Mouse (Mus musculus): Measurements from ENCODE around the gene Rgs3. TPM values are rescaled to one million over a fixed set of nuclear protein-coding genes. Genes with fewer than 3 reads are reported as not detected.

Gene Rgs3
- polyA plus RNA-seq, 1 experiment from 2014 or later, result 35.4 TPM

- no peak for DNase-seq (ENCODE audit: low spot score)
- Histone ChIP-seq H3K9me3 (no peaks in the 10 kb centered on the region), H3K27ac (replicated peaks) (peak overlapping the region; percentile 72), H3K4me3 (no peak overlapping the region), H3K36me3 (replicated peaks) (no peaks in the 10 kb centered on the region), H3K4me1 (peaks cover 73% of the 10 kb centered on the region), H3K27me3 (replicated peaks; ENCODE audit: low read depth, poor library complexity, severe bottlenecking) (no peaks in the 10 kb centered on the region)
- WGBS, result 70% methylated on average over 7 of the region's 7 CpGs
Measured at GRCm38 (mm10) chr4:62732096-62732495, 172.4 kb downstream of the Rgs3 start.

GRCm38 (mm10) chr4:62732840-62733239 is 173.2 kb downstream of the Rgs3 start:
- DNase-seq (ENCODE audit: low spot score), result no peak
- Histone ChIP-seq H3K4me3 (no peak overlapping the region), H3K36me3 (replicated peaks) (no peaks in the 10 kb centered on the region), H3K27me3 (replicated peaks; ENCODE audit: low read depth, poor library complexity, severe bottlenecking) (no peaks in the 10 kb centered on the region), H3K9me3 (no peaks in the 10 kb centered on the region), H3K27ac (replicated peaks) (peak overlapping the region; percentile 72), H3K4me1 (peaks cover 71% of the 10 kb centered on the region)
- 57% methylated on average over 2 of the region's 2 CpGs for WGBS

GRCm38 (mm10) chr4:62733938-62734337 is 174.3 kb downstream of the Rgs3 start:
- WGBS, result 80% methylated on average over 3 of the region's 4 CpGs
- Histone ChIP-seq H3K4me1 (peaks cover 68% of the 10 kb centered on the region), H3K4me3 (no peak overlapping the region), H3K9me3 (no peaks in the 10 kb centered on the region), H3K36me3 (replicated peaks) (no peaks in the 10 kb centered on the region), H3K27me3 (replicated peaks; ENCODE audit: low read depth, poor library complexity, severe bottlenecking) (no peaks in the 10 kb centered on the region), H3K27ac (replicated peaks) (peak overlapping the region; percentile 54)
- DNase-seq (ENCODE audit: low spot score), result no peak

- DNase-seq (ENCODE audit: low spot score), result no peak
- no peaks in the 10 kb centered on the region for H3K27me3 ChIP-seq (replicated peaks; ENCODE audit: low read depth, poor library complexity, severe bottlenecking)
- WGBS, result 73% methylated on average over 8 of the region's 8 CpGs
- no peaks in the 10 kb centered on the region for H3K36me3 ChIP-seq (replicated peaks)
- no peaks in the 10 kb centered on the region for H3K9me3 ChIP-seq
- peak overlapping the region; percentile 37; the same call in 1 of the 2 replicates for H3K27ac ChIP-seq (replicated peaks)
- H3K4me1 ChIP-seq, result peaks cover 68% of the 10 kb centered on the region
- no peak overlapping the region for H3K4me3 ChIP-seq
Measured at GRCm38 (mm10) chr4:62735291-62735690, 175.6 kb downstream of the Rgs3 start.

GRCm38 (mm10) chr4:62735878-62736277 is 176.2 kb downstream of the Rgs3 start:
- Histone ChIP-seq H3K4me1 (peaks cover 68% of the 10 kb centered on the region), H3K36me3 (replicated peaks) (no peaks in the 10 kb centered on the region), H3K9me3 (no peaks in the 10 kb centered on the region), H3K4me3 (no peak overlapping the region), H3K27ac (replicated peaks) (peak overlapping the region; percentile 66), H3K27me3 (replicated peaks; ENCODE audit: low read depth, poor library complexity, severe bottlenecking) (no peaks in the 10 kb centered on the region)
- 71% methylated on average over 9 of the region's 9 CpGs for WGBS
- DNase-seq (ENCODE audit: low spot score), result no peak

- Histone ChIP-seq H3K36me3 (replicated peaks) (no peaks in the 10 kb centered on the region), H3K4me3 (no peak overlapping the region), H3K4me1 (peaks cover 71% of the 10 kb centered on the region), H3K9me3 (no peaks in the 10 kb centered on the region), H3K27ac (replicated peaks) (peak overlapping the region; percentile 66), H3K27me3 (replicated peaks; ENCODE audit: low read depth, poor library complexity, severe bottlenecking) (no peaks in the 10 kb centered on the region)
- DNase-seq (ENCODE audit: low spot score), result no peak
- 72% methylated on average over 7 of the region's 7 CpGs for WGBS
Measured at GRCm38 (mm10) chr4:62736421-62736820, 176.8 kb downstream of the Rgs3 start.

GRCm38 (mm10) chr4:62736904-62737303 is 177.3 kb downstream of the Rgs3 start:
- WGBS, result 75% methylated on average over 3 of the region's 3 CpGs
- no peaks in the 10 kb centered on the region for H3K36me3 ChIP-seq (replicated peaks)
- H3K4me3 ChIP-seq, result no peak overlapping the region
- H3K9me3 ChIP-seq, result no peaks in the 10 kb centered on the region
- H3K27ac ChIP-seq (replicated peaks), result no peak overlapping the region
- no peaks in the 10 kb centered on the region for H3K27me3 ChIP-seq (replicated peaks; ENCODE audit: low read depth, poor library complexity, severe bottlenecking)
- no peak for DNase-seq (ENCODE audit: low spot score)
- peaks cover 74% of the 10 kb centered on the region for H3K4me1 ChIP-seq

GRCm38 (mm10) chr4:62737983-62738695 is 178.5 kb downstream of the Rgs3 start:
- H3K4me1 ChIP-seq, result peaks cover 74% of the 10 kb centered on the region
- H3K27me3 ChIP-seq (replicated peaks; ENCODE audit: low read depth, poor library complexity, severe bottlenecking), result no peaks in the 10 kb centered on the region
- no peaks in the 10 kb centered on the region for H3K9me3 ChIP-seq
- H3K4me3 ChIP-seq, result no peak overlapping the region
- no peaks in the 10 kb centered on the region for H3K36me3 ChIP-seq (replicated peaks)
- peak overlapping the region; percentile 70 for H3K27ac ChIP-seq (replicated peaks)
- no peak for DNase-seq (ENCODE audit: low spot score)
- WGBS, result 58% methylated on average over 9 of the region's 9 CpGs

GRCm38 (mm10) chr4:62738996-62739395 is 179.3 kb downstream of the Rgs3 start:
- DNase-seq (ENCODE audit: low spot score), result no peak
- 77% methylated on average over 3 of the region's 3 CpGs for WGBS
- Histone ChIP-seq H3K4me1 (peaks cover 74% of the 10 kb centered on the region), H3K9me3 (no peaks in the 10 kb centered on the region), H3K27ac (replicated peaks) (0 out of 2 replicates have a peak overlapping the region, but pooled peaks have one; percentile 70), H3K4me3 (no peak overlapping the region), H3K36me3 (replicated peaks) (no peaks in the 10 kb centered on the region), H3K27me3 (replicated peaks; ENCODE audit: low read depth, poor library complexity, severe bottlenecking) (no peaks in the 10 kb centered on the region)

GRCm38 (mm10) chr4:62739591-62739990 is 179.9 kb downstream of the Rgs3 start:
- Histone ChIP-seq H3K4me1 (peaks cover 77% of the 10 kb centered on the region), H3K9me3 (no peaks in the 10 kb centered on the region), H3K27me3 (replicated peaks; ENCODE audit: low read depth, poor library complexity, severe bottlenecking) (no peaks in the 10 kb centered on the region), H3K4me3 (no peak overlapping the region), H3K36me3 (replicated peaks) (no peaks in the 10 kb centered on the region), H3K27ac (replicated peaks) (no peak overlapping the region)
- 97% methylated on average over 4 of the region's 4 CpGs for WGBS
- DNase-seq (ENCODE audit: low spot score), result no peak

GRCm38 (mm10) chr4:62740282-62741054 is 180.8 kb downstream of the Rgs3 start:
- no peaks in the 10 kb centered on the region for H3K27me3 ChIP-seq (replicated peaks; ENCODE audit: low read depth, poor library complexity, severe bottlenecking)
- DNase-seq (ENCODE audit: low spot score), result no peak
- peak overlapping the region; percentile 85; the same call in 1 of the 2 replicates for H3K27ac ChIP-seq (replicated peaks)
- 88% methylated on average over 6 of the region's 6 CpGs for WGBS
- peaks cover 77% of the 10 kb centered on the region for H3K4me1 ChIP-seq
- no peak overlapping the region for H3K4me3 ChIP-seq
- no peaks in the 10 kb centered on the region for H3K9me3 ChIP-seq
- H3K36me3 ChIP-seq (replicated peaks), result no peaks in the 10 kb centered on the region

GRCm38 (mm10) chr4:62741055-62741453 is 181.4 kb downstream of the Rgs3 start:
- WGBS, result 86% methylated on average over 5 of the region's 5 CpGs
- H3K27me3 ChIP-seq (replicated peaks; ENCODE audit: low read depth, poor library complexity, severe bottlenecking), result no peaks in the 10 kb centered on the region
- no peaks in the 10 kb centered on the region for H3K36me3 ChIP-seq (replicated peaks)
- H3K9me3 ChIP-seq, result no peaks in the 10 kb centered on the region
- H3K27ac ChIP-seq (replicated peaks), result peak overlapping the region; percentile 85
- peaks cover 77% of the 10 kb centered on the region for H3K4me1 ChIP-seq
- no peak for DNase-seq (ENCODE audit: low spot score)
- no peak overlapping the region for H3K4me3 ChIP-seq

GRCm38 (mm10) chr4:62741601-62742000 is 182.0 kb downstream of the Rgs3 start:
- peak; percentile 50 for DNase-seq (ENCODE audit: low spot score)
- H3K27ac ChIP-seq (replicated peaks), result peak overlapping the region; percentile 85
- H3K36me3 ChIP-seq (replicated peaks), result no peaks in the 10 kb centered on the region
- peaks cover 75% of the 10 kb centered on the region for H3K4me1 ChIP-seq
- no peak overlapping the region for H3K4me3 ChIP-seq
- 25% methylated on average over 3 of the region's 3 CpGs for WGBS
- no peaks in the 10 kb centered on the region for H3K9me3 ChIP-seq
- no peaks in the 10 kb centered on the region for H3K27me3 ChIP-seq (replicated peaks; ENCODE audit: low read depth, poor library complexity, severe bottlenecking)

All from embryonic facial prominence, embryonic 10.5 days (tissue).